Comparison of ENCODE assay signal across 8 mouse cellular contexts in genomic region chr10:59077909-59078308, GRCm38 (mm10).
DNase-seq lines count a peak whose midpoint lies in the region; ATAC-seq lines count a peak whose summit lies in the region.

No protein-coding gene starts in this region.

- ATAC-seq in granulocyte monocyte progenitor cell, adult 5-6 weeks (replicated peaks; ENCODE audit: poor library complexity, severe bottlenecking), result no peak

- peak; percentile 12 for DNase-seq in gastrocnemius, adult 18-20 months (ENCODE audit: low spot score)
- no peak for DNase-seq in gastrocnemius, postnatal 10 days
- DNase-seq in right cerebral cortex, adult 18-20 months, result peak; percentile 71
- no peak for DNase-seq in right cerebral cortex, postnatal 14 days
- DNase-seq in layer of hippocampus, adult 8-10 months (ENCODE audit: low spot score in 2 of 2), result peak; percentile 37 to 58
- peak; percentile 40 for DNase-seq in skeletal muscle tissue, adult 2 months (ENCODE audit: low read depth, low spot score)
- DNase-seq in spleen, postnatal 36 days (ENCODE audit: low spot score in 2 of 2), result no peak

Comparison
In these comparisons a context has a peak if more than half of its experiments do, and no peak if none do; other contexts are left out.
1. DNase-seq: peak in gastrocnemius, adult 18-20 months (single experiment), right cerebral cortex, adult 18-20 months (single experiment), layer of hippocampus, adult 8-10 months (2 of 2) and skeletal muscle tissue, adult 2 months (single experiment); none in gastrocnemius, postnatal 10 days (single experiment), right cerebral cortex, postnatal 14 days (single experiment) and spleen, postnatal 36 days (0 of 2).